Mouse (Mus musculus): Measurements from ENCODE around the gene Sipa1l2.

DNA sequence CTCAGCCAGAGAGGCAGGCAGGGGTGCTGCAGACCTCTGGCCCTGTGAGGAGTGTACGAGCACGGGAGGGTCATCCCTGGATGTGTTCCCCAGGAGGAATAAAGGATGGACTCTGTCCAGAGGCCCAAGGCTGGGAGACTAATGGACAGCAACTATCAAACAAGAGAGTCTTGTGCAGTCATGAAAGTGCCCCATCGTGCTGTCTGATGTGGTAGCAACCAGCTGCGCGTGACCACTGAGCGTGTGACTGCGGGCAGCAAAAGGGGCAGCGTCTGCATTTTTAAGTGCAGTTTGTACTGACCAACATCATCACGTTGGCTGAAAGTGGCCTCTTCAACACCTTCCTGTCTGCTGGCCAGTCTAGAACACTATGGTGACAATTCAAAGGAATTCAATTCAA is 23.7 kb downstream of the Sipa1l2 start:
- TF ChIP-seq TAL1 (IDR thresholded peaks at IDR 0.05; ENCODE audit: low read length) = no peak
- no peak for TF ChIP-seq GATA1 (IDR thresholded peaks at IDR 0.05; ENCODE audit: low read length)
